7 mouse cellular contexts compared by ENCODE assay signal in genomic region chr10:42957881-42958651, GRCm38 (mm10).
DNase-seq lines count a peak whose midpoint lies in the region; ATAC-seq lines count a peak whose summit lies in the region.

No protein-coding gene starts in this region.

- H3K9me3 ChIP-seq in hindbrain, embryonic 15.5 days, result no peaks in the 10 kb centered on the region

- ATAC-seq in hindbrain, embryonic 15.5 days (ENCODE audit: low FRiP score, low read depth), result peak; percentile 85

- DNase-seq in T-cell, adult 2 months (ENCODE audit: low spot score), result peak; percentile 49
- peak; percentile 71 for DNase-seq in cerebellum, adult 9-10 months
- DNase-seq in frontal cortex, postnatal 25 days (ENCODE audit: low spot score in 2 of 2), result peak; percentile 48 to 58
- peak; percentile 50 to 62 for DNase-seq in layer of hippocampus, postnatal 36 days
- peak; percentile 77 for DNase-seq in lung, postnatal 36 days
- peak; percentile 67 for DNase-seq in right cerebral cortex, postnatal 14 days

- WGBS in hindbrain, embryonic 15.5 days, result 4% methylated on average over 21 of the region's 21 CpGs

- H3K4me3 ChIP-seq in hindbrain, embryonic 15.5 days, result peak overlapping the region; percentile 31

- H3K4me2 ChIP-seq in hindbrain, embryonic 15.5 days, result peak overlapping the region; percentile 61

- H3K27me3 ChIP-seq in hindbrain, embryonic 15.5 days, result no peaks in the 10 kb centered on the region

- peak overlapping the region; percentile 39 for H3K9ac ChIP-seq in hindbrain, embryonic 15.5 days

- H3K36me3 ChIP-seq in hindbrain, embryonic 15.5 days, result no peaks in the 10 kb centered on the region

- no peak overlapping the region for H3K27ac ChIP-seq in hindbrain, embryonic 15.5 days (replicated peaks)

- H3K4me1 ChIP-seq in hindbrain, embryonic 15.5 days (replicated peaks), result peaks cover 17% of the 10 kb centered on the region
